Mouse (Mus musculus) c-Kit-positive CD71-negative TER-119-negative erythroid progenitor cells, embryonic 14.5 days (primary cell): Measurements from ENCODE around the gene Ghsr.

Experiments used
- DNase-seq: peaks from one replicate; pipeline ENCODE4 v3.0.0-alpha.2; 2013; ENCODE audit warnings: low read depth

Ghsr gene

DNA sequence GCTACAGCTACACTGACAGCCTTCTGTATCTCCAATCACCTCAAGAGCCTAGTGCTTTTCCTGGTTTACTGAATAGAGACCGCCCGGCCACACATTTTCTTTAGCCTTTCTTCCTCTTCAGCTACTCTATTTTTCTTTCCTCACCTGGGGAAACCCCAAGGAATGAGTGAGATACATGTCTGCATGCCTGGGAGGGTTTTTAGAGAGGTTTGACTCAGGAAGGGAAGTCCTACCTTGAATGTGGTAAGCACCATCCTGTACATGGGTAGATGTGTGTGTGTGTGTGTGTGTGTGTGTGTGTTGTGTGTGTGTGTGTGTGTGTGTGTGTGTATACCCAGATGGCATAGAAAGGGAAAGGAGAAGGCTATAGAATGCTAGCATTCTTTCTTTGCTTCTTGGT is 40.1 kb downstream of the Ghsr start:
- no peak for DNase-seq

DNA sequence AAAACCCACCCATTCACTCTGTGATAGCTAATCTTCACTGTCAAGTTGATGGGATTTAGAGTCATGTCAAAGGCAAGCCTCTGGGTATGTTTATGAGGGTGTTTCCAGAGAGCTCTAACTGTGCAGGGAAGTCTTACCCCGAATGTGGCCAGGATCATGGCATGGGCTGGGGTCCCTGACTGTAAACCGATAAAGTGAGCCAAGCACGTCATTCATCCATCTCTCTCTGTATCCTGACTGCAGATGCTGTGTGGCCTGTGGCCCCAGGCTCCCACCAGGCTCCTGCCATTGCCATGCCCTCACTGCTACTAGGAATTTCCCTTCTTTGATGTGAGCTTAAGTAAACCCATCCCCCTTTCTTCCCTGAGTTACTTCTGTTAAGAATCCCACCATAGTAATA is 42.4 kb downstream of the Ghsr start:
- DNase-seq, result no peak

DNA sequence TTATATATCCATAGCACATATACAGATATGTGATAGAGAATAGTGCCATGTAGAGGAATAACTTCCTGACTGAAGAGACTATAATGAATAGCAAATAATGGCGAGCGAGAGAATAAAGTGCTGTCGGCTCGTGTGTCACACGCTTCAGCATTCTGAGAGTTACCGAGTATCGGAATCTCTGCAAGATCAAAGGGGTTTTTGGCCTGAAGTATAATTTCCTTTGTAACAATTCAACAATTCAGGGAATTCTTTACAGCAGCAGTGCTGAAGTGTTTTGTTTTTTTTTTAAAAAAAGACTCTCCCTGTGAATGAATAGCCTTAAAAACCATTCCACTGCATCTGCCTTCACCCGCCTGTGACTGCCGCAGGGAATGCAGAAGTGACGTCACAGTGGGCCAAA is 45.6 kb downstream of the Ghsr start:
- no peak for DNase-seq

DNA sequence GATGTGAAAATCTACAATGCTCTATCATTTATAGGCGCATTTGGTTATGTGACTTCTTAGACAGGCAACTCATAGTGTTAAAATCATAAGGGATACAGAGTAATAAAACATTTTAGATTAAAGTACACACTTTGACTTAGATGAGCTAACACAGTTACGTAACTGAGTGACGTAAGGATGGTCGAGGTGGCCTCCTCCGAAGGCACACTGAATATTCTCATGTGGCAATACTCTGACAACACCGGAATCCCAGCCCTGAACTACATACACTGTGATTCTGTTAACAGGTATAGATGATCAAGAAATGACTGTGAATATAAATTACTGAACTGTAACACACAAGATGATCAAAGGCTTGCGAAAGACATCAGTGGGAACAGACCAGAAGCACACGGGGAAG is 47.5 kb downstream of the Ghsr start:
- DNase-seq, result no peak

DNA sequence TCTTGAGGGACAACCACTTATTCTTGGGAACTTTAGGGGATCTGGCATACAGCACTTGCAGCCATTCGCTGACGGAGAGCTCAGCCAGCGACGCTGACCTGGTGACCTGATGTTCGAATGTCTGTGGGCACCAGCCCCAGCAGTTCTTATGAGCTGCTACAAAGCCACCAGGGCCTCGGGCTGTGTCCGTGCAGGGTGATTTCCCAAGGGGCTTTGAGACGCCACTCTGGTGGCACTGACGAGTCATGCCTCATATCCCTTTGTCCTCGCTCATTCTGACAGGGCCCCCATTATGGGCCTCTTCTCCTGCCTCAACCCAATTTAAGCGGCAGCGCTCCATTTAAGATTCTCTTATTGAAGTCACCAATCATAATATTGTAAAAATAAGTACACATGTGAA is 50.8 kb downstream of the Ghsr start:
- DNase-seq, result no peak

DNA sequence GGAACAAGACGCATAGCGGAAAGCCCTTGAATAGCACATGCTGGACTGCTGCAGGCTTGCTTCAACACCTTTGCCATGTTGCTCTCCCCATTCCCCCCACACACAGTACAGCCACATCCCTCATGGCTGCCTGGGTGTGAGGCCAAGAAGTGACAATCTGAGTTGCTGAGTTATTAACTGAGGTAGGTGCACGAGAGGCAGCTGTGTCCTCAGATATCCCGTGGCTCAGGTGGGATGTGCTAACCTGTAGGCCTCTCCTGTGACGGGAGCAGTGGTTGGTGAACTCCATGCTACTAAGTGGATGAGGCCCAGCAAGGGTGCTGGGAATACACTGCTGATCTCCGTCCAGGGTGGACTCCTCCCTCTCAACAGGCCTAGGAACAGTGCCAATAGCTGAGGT is 51.4 kb downstream of the Ghsr start:
- no peak for DNase-seq

DNA sequence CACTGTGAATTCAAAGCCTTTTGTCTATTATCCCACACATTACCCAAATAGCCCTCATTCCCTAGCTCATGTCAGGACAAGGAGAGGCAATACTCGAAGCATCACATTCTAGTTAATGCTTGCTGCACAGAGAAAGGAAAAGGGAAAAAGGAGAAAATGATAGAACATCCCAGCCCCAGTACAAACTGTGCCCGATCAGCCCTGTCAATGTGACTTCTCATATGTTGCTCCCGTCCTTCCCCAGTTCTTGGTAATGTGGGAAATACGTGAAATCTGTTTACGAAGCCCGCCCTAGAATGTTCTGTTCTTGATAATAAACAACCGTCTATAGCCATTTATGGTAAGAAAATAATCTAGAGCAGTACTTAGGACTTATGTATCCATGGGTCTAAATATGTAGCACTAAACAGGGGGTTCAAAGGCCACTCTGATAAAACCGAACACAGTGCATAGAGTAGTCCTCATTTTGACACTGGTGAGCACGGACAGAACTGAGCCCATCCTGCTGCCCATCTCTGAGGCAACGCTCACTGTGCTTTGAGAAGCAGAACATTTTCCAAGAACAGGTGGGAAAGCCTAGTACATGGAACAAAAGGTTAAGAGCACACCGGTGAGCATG is 53.0 kb downstream of the Ghsr start:
- no peak for DNase-seq

DNA sequence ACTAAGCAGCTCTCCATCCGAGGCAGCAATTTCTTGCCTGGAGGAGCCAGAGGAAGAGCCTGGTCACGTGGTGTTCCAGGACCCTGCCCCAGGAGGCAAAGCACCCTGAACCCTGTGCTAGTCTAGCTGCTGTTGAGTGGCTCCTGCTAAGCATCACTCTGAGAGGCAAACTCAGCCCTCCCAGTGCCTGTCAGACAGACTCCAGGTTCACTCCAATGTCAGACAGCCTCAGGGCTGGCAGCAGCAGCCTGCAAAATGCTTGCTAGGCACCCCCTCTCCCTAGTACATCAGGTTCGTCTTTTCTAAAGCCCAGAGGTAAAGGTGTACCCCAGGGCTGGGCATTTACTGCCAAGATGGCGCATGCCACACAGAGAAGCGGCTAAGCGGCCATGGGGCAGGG is 56.3 kb downstream of the Ghsr start:
- no peak for DNase-seq
